Mouse (Mus musculus) thymus, adult 2 months (tissue): ENCODE data around the gene Ghr. TPM values are rescaled to one million over a fixed set of nuclear protein-coding genes. Genes with fewer than 3 reads are reported as not detected.

Experiments
- DNase-seq: peaks from one replicate; pipeline ENCODE4 v3.0.0; 2021
- H3K27ac ChIP-seq: fragments of 200-500 bp; 2 replicates; pipeline ENCODE4 v1.5.1; 2012; ENCODE audit warnings: low read length, control low read depth; ENCODE audit not compliant: control insufficient read depth, insufficient read depth
- H3K27me3 ChIP-seq: fragments of 200-500 bp; 2 replicates; pipeline ENCODE4 v1.6.1; 2012; ENCODE audit warnings: mild to moderate bottlenecking, low read length, moderate library complexity, mixed read lengths; ENCODE audit not compliant: control insufficient read depth, insufficient read depth
- H3K36me3 ChIP-seq: fragments of 200-500 bp; 2 replicates; pipeline ENCODE4 v1.6.1; 2012; ENCODE audit warnings: mild to moderate bottlenecking, low read length, moderate library complexity; ENCODE audit not compliant: control insufficient read depth, insufficient read depth
- H3K4me1 ChIP-seq: fragments of 200-500 bp; replicated peaks from 2 replicates; pipeline ENCODE4 v1.6.1; 2012; ENCODE audit warnings: low read length; ENCODE audit not compliant: control insufficient read depth, insufficient read depth
- H3K4me3 ChIP-seq: fragments of 200-500 bp; 2 replicates; pipeline ENCODE4 v1.5.1; 2012; ENCODE audit warnings: mild to moderate bottlenecking, low read length, control low read depth, moderate library complexity; ENCODE audit not compliant: control insufficient read depth, insufficient read depth
- CTCF ChIP-seq: fragments of 200-500 bp; IDR thresholded peaks from 2 replicates; pipeline ENCODE4 v1.5.1; 2012; ENCODE audit warnings: mild to moderate bottlenecking, control low read depth, low read length, moderate library complexity, borderline replicate concordance; ENCODE audit not compliant: control insufficient read depth, poor library complexity, insufficient read depth; ENCODE audit errors: extremely low read depth
- POLR2A ChIP-seq: fragments of 200-500 bp; IDR thresholded peaks from 2 replicates; pipeline ENCODE4 v1.6.1; 2012; ENCODE audit warnings: mild to moderate bottlenecking, low read length, control low read depth, moderate library complexity; ENCODE audit not compliant: control insufficient read depth, poor library complexity, insufficient read depth; ENCODE audit errors: extremely low read depth
- WGBS: fragments of 180-500 bp; shearing (Covaris S2); methylation state at CpG from one replicate; pipeline ENCODE4 v1.1.7; 2018; 5-methylcytosine and 5-hydroxymethylcytosine counted together
- polyA plus RNA-seq: library from polyadenylated mRNA; depleted of rRNA; stranded (reverse); fragments of >200 nt; gene quantifications from 2 replicates; pipeline ENCODE4 v1.2.3, GENCODE M21; 2012; rRNA removed

Ghr gene
- 5.1 and 7.3 TPM in 2 replicates for polyA plus RNA-seq

DNA sequence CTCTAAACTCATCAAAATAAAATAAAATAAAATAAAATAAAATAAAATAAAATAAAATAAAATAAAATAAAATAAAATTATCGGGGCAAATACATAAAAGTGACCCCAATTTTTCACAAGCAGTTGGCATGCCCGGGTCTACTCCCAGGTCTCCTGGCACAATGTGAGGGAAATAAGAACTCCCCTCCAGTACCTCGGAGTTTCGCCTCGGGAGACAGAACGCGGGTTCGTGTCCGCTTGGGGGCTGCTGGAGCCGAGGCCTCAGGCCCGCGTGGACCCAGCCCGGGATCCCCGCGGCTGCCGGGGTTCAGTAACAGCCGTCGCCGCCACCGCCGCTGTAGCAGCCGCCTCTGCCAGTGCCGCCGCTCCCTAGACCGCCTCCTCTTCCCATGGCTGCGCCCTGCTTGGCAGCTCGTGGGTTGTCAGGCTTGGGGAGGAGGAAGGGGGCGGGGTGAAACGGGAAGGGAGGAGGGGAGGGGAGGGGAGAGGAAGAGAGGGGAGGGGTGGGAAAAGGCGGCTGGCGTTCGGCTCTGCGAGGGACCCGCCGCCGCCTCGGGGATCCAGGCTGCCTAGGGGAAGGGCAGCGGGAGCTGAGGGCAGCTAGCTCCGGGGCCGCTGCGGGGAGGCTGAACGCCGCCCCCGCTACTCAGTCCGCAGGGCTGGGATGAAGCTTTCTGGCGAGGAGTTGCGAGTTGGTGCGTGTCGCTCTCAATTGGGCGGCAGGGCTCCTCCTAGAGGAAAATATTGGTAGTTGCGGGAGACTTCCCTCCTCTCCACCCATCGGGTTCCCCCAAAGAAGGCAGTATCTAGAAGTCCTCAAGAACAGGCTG is at the start of gene Ghr:
Gene Ghr, minus strand, starts transcription at position 686 of the 830 bp plus-strand sequence.
- TF ChIP-seq POLR2A (no peak), CTCF (peak; percentile 48; the same call in 1 of the 2 replicates)
- peak; percentile 56 for DNase-seq
- Histone ChIP-seq H3K27ac (no peak within 1 kb of the TSS), H3K36me3 (no peaks in the 10 kb centered on the region), H3K4me3 (peak within 1 kb of the TSS; percentile 48), H3K27me3 (no peaks in the 10 kb centered on the region; the same call in 1 of the 2 replicates), H3K4me1 (no peaks in the 10 kb centered on the region)
- under 1% methylated on average over 50 of the region's 52 CpGs for WGBS

DNA sequence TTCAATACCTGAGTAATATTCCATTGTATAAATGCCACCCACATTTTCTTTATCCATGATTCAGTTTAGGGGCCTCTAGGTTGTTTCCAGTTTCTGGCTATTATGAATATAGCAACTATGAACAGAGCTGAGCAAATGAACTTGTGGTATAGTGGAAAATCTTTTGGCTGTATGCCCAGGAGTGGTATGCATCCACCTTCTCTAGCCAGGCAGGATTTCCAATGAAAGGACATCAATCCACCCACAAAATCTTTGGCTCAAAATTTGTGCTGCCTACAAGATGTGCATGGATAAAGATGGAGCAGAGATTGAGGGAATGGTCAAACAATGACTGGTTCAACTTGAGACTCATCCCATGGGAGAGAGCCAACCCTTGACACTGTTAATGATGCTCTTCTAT is 39.5 kb upstream of the Ghr start:
- no peak for DNase-seq
- Histone ChIP-seq H3K36me3 (no peaks in the 10 kb centered on the region), H3K4me3 (no peak overlapping the region), H3K4me1 (no peaks in the 10 kb centered on the region), H3K27me3 (no peaks in the 10 kb centered on the region), H3K27ac (no peak overlapping the region)
- no peak for TF ChIP-seq CTCF
- TF ChIP-seq POLR2A, result no peak

- WGBS, result 92% methylated on average over 3 of the region's 3 CpGs
- no peak overlapping the region for H3K27ac ChIP-seq
- H3K4me3 ChIP-seq, result no peak overlapping the region
- no peaks in the 10 kb centered on the region for H3K36me3 ChIP-seq
- no peaks in the 10 kb centered on the region for H3K27me3 ChIP-seq
- TF ChIP-seq CTCF (no peak), POLR2A (no peak)
- no peaks in the 10 kb centered on the region for H3K4me1 ChIP-seq
- no peak for DNase-seq
Observed at GRCm38 (mm10) chr15:3620368-3620767, 37.1 kb upstream of the Ghr start.

- 95% methylated on average over 3 of the region's 3 CpGs for WGBS
- H3K27me3 ChIP-seq, result no peaks in the 10 kb centered on the region
- no peak overlapping the region for H3K27ac ChIP-seq
- H3K4me3 ChIP-seq, result no peak overlapping the region
- DNase-seq, result no peak
- no peak for TF ChIP-seq CTCF
- no peak for TF ChIP-seq POLR2A
- H3K4me1 ChIP-seq, result no peaks in the 10 kb centered on the region
- no peaks in the 10 kb centered on the region for H3K36me3 ChIP-seq
Observed at GRCm38 (mm10) chr15:3618311-3618710, 35.0 kb upstream of the Ghr start.

DNA sequence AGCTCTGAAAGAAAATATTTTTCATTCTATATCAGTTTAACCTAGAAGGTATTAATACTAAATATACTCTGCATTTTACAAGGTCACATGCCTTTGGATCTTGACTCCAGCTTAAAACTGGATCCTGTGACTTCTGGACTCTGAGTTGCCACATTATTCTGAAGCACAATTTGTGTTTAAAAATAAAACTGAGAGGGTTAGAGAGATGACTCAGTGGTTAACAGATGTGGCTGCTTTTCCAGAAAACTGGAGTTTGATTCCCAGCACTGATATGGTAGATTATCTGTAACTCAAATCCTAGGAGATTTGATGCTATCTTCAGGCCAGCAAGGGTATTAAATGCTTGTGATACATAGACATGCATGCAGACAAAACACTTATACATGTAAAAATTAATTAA is 28.7 kb upstream of the Ghr start:
- H3K27ac ChIP-seq, result no peak overlapping the region
- no peaks in the 10 kb centered on the region for H3K4me1 ChIP-seq
- no peak for TF ChIP-seq POLR2A
- no peak for TF ChIP-seq CTCF
- H3K36me3 ChIP-seq, result no peaks in the 10 kb centered on the region
- no peak overlapping the region for H3K4me3 ChIP-seq
- no peak for DNase-seq
- H3K27me3 ChIP-seq, result no peaks in the 10 kb centered on the region

GRCm38 (mm10) chr15:3607951-3608350 is 24.7 kb upstream of the Ghr start:
- H3K4me1 ChIP-seq, result no peaks in the 10 kb centered on the region
- H3K4me3 ChIP-seq, result no peak overlapping the region
- no peak for DNase-seq
- no peaks in the 10 kb centered on the region for H3K27me3 ChIP-seq
- no peaks in the 10 kb centered on the region for H3K36me3 ChIP-seq
- H3K27ac ChIP-seq, result no peak overlapping the region
- 90% methylated on average over 3 of the region's 3 CpGs for WGBS
- TF ChIP-seq POLR2A, result no peak
- TF ChIP-seq CTCF, result no peak
